Mouse (Mus musculus) retina, adult 2 months (tissue): ENCODE measurements around the gene Dgke.
"Not testable (repeated sequence)": the region's sequence is repeated elsewhere in the genome, so short reads cannot be mapped to it uniquely, and the experiment has no call there.

Source experiments
- DNase-seq: peaks from one replicate; pipeline ENCODE4 v3.0.0-alpha.2; 2012; ENCODE audit warnings: low read depth, low spot score

Dgke gene

DNA sequence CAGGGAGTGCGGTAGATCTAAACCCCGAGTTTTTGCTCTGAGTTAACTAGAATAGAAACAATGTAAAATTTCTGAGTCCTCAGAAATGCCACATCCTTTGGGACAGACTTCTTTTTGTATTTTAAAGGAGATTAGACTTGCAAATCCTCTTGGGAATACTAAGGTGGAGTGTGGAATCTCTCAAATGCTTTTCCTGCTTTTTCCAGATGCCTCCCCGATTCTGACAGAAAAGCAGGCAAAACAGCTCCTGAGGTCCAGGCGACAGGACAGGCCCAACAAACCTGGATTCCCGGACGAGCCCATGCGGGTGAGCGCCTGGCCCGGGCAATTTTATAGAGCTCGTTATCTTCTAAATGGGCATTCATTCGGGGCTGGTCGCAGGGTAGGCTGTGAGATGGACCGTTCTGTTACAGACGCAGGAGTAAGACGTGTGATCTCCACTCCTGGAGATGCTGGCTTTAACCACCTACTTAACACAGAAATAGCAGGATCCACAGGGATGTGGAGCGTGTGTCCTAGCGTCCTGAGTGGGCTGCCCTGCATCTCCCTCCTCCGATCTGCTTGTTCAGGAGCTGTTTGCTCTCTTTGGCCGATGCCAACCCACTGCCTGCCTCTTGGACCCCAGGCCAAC, 8.2 kb upstream of the Dgke start:
- no peak for DNase-seq

DNA sequence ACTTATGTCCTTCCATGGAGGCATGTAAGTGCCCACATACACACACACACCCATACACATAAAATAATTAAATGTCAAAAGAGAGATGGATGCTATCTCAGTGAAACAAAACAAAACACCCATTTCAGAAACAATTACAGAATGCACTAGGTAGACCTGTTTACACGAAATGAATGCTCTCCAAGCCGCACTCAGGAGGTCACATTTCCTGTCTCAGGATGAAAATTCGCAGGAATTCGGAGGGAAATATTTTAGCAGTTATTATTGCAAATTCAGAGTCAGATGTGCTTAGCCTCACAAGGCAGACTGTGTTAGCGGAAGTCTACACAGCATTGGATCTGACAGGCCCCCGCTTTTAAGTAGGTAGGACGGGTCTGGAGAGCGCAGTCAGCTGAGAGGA, 6.9 kb upstream of the Dgke start, which contains the start of gene Gm525:
TSS of gene Gm525 (plus strand) at position 301 of the 400 bp plus-strand sequence.
- no peak for DNase-seq

DNA sequence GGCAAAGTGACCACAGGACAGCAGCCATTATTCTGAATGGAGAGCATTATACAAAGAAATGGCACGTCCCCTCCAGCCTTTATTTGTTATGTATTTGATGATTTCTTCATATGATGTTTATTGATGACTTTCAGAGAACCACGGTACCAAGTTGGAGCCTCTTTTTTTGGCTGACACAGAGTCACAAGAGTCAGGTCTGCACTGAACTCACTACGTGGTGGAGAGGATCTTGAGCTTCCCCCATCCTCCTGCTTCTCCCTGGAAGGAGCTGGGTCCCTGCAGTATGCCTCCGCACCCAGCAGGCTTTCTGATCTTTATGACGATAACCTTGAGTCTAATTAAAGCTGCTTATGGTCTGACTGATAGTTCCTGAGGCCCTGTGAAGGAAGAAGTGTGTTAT, 4.9 kb upstream of the Dgke start:
- no peak for DNase-seq

DNA sequence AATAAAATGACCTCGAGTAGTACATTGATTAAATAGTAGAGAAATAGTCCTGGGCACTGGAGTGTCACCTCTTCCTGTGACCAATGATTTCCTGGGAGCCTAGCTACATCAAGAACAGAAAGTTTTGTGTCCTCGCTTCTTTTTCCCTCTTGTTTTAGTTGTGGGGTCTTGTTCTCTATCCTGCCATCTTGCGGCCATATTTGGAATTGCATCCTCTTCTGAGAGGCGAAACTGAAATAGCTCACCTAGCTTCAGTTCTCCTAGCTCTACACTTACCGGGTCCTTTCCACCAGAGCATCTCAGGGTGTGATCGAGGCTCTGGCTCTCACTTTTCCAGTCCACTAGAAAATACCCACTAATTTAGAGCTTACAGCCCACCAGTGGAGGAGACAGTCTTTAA, 2.7 kb upstream of the Dgke start:
- DNase-seq, result peak; percentile 43

DNA sequence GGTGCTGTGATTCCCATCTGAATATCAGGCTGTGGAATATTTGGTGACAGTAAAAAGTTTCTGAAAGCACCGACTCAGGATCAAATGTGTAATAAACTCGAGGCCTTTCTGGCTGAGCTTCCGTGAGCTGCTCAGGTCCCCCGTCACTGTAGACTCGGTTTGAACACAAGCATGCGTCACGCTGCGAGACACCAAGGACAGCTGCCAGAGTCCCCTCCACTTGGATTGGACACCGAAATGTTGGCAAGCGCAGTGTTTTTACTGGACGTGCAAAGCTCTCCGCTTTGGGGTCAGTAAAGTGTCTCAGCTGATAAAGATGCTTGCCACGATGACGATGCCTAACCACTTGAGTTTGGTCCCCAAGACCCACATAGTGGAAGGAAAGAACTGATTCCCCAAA, 2.0 kb upstream of the Dgke start:
- DNase-seq, result no peak

DNA sequence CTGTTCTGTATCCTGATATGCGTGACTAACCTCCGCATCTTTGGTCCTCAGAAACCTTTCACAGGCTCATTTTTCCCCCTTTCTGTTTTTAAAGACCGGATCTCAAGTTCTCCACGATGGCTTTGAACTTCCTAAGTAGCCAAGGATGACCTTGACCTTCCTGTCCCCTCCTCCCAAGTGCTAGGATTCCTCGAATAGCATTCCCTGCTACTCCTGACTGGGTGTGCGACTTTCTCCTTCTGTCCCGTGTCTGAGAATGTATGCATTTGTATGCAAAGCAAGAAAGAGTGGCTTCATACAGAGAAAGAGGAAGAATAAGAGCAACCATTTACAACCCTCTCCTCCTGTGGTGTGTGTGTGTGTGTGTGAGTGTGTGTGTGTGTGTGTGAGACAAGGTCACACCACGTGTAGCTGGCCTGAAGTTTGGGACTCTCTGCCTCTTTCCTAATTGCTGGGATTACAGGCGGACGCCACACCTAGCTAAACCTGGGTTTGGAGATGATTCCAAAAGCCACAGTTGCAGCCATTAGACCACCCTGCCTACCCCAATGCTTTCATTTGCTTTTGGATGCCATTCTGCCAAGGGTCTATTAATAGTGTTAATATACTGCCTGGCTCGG, 1.3 kb upstream of the Dgke start:
- no peak for DNase-seq

DNA sequence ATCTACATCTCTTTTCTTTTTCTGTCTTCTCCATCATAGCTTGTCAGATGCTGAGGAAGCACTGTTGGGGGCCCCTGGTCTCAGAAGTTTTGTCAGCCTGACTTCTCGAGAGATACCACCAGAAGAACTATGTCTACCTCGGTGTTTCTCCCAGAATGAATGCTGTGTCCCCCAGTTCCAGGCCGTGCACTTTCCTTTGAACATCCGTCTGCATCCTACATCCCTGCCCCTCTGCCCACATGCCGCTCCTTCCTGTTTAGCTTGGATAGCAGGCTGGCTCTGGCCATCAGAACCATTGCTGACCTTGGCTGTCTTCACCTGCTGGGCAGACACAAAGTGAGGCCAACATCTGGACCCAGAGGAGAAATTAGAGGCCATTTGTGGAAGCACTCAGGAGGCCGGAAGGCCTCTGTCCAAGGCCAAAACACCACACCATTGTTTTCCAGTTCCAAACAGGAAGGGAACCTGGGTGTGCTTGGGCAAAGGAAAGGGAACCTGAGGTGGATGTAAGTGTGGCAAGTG, 712 bp upstream of the Dgke start:
- DNase-seq, result no peak

DNA sequence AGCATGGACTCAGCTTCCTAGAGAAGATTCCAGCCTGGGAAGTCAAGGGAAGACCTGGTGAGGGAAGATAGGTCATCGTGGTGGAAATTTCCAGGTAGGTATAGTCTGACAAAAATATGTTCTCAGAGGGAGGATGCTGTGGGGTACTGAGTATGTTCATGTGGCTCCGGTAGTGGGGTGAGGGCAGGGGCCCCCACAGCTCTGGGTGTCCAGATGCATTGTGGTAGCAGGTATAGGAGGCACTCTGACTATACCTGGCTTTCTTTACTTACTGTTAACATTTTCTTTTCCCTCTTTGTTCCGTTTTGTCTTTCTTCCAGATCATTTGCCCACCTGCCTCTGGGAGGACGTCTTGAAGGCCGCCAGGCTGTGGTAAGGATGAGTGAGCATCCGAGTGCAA, 524 bp downstream of the Dgke start:
- DNase-seq, result no peak

DNA sequence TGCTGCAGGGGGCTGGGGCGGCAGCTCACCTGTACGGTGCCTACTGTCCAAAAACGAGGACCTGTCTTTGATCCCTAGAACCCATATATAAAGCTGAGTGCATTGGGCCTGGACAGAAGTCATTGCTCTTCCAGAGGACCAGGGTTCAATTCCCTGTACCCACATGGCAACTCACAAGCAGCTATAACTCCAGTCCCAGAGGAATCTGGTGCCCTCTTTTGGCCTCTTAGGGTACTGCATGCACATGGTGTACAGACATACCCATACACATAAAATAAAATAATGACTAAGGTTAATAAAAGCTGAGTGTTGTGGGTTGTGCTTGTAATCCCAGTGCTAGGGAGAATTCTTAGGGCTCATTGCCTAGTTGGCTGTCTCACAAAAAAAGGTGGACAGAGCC, 1.4 kb downstream of the Dgke start:
- DNase-seq, result no peak

DNA sequence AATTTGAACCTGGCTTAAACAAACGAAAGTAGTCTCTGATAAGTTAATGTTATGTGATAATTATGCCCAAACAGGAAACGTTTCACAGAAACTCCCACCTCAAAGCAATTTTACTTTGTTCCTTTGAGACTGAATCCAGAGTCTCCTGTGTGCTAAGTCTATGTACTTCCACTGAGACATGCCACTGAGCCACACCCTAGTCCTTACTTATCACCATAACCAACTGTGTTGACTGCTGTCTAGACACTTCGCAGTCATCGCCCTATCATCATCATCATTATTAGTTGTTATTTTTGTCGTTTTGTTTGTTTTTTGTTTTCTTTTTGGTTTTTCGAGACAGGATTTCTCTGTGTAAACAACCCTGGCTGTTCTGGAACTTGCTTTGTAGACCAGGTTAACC, 2.3 kb downstream of the Dgke start:
- no peak for DNase-seq

DNA sequence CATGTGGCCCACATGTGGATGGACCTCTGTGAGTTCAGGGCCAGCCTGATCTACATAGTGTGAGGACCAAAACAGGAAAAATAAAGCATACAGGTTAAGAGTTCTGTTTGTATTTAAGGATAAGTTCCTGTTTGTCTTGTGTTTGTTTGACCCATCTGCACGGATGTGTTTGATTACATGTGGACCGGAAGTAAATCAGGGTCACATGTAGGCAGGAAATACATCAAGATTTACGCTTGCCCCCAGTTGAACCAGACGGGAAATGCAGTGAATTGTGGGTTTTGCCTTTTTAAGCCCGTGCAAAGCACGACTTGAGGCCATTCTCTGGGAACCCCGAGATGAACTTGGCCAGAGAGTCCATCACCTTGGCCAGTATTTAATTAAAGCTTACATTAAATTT, 5.3 kb downstream of the Dgke start:
- no peak for DNase-seq

DNA sequence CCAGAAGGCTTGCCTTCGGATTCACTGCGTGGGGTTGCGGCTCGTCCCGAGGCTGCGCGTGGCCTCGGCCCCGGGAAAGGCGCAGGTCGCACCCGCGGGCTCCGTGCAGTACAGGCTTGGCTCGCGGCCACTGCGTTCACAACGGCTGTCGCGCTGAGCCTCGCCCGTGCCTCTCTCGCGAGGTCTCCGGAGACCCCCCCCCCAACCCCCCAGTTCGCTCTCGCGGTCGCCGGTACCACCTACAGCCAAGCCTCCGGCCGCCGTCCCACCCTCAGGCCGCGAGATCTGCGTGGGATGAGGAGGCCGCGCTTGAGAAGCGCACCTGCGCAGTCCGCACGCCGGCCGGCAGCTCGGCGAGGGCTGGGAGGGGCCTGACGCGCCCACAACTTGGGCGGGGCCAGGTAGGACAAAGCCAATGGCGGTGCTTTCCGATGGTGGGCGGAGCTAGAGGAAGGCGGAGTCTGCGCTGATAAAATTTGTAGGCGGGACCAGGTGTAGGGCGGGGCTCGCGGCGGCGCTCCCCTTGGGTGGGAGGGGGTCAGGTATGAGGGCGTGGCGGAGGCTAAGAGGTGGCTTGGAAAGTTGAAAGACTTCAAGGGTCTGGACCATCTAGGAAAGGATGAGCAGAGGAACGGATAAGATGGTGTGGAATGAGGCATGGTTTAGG, 6.1 kb downstream of the Dgke start:
- DNase-seq, result peak; percentile 89

DNA sequence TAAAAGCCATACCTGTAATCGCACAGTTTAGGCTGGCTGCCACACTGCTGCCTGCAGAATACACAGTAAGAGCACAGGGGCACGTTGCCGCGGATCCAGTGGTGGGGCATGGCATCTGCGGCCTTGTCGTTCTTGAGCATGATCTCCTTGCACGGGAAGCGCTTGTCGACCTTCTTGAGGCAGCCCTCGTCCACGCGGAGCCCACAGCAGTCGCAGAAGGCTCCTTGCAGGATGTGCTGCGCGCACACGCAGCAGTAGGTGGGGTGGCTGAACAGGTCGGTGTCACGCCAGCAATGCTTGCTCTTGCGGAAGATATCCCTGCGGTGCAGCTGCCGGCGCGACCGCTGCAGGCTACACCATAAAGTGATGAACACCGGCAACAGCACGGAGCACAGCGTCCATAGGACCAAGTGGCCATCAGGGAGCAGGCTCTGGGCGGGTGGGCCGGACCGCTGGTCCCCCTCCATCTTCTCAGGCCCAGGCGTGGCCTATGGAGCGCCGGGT, 6.7 kb downstream of the Dgke start:
- DNase-seq, result no peak

DNA sequence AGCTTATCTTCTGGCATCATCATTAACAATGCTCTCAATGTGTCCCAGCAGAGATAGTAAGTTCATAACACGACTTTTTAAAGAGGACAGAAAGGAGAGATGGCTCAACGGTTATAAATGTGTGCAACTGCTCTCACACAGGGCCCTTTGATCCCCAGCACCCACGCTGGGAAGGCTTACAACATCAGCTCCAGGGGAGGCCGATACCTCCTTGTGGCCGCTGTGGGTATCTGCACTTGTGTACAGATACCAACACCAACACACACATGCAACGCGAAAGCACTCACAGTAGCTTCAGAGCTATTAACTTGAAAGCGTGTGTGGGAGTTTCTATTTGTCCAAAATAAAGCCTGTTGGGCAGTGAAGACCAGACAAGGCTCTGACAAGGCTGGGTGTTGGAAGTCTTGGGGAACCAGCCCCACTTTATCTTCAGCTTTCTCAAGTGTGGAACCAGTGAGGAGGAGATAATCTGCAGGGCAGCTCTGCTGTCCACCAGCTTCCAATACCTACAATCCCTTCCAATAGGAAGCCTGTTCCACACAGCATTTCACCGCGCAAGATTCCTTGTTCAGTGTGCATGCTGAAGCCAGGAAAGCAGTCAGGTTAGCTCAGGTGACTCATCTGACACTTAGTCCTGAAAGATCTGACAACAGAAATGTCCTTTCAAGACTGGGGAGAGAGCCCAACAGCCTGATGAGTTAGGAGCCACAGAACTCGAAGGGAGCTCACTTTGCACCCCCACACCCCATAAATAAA, 8.0 kb downstream of the Dgke start:
- DNase-seq, result peak; percentile 59

DNA sequence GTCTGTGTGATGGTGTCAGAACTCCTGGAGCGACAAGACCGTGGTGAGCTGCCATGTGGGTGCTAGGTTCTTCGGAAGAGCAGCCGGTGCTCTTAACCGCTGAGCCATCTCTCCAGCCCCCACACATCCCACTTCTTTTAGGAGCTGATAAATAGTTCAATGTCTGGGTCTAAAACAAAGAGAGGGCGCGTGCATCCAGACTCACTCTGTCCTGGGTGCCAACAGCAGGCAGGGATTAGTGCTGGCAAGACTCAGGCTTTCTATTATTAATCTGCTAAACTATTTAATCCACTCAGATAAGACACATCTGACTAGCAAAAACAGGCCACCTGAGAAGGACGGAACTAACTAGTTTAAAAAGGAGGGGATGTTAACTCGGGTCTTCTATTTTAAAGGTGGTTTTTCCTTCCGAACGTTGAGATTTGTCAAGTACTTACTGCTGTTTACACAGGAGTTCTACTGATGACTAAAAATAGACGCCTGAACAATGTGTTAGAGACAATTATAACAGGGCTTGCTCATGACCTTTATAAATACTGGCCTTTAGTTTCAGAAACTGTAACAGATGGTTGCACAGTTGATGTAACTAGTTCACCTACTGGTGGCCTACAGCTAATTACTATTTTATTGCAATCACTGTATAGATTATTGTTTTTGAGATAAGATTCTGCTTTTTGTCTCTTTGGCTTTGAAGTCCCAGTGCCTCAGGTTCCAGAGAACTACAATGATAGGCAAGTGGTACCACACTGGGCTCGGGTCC, 10.5 kb downstream of the Dgke start:
- peak; percentile 70 for DNase-seq

DNA sequence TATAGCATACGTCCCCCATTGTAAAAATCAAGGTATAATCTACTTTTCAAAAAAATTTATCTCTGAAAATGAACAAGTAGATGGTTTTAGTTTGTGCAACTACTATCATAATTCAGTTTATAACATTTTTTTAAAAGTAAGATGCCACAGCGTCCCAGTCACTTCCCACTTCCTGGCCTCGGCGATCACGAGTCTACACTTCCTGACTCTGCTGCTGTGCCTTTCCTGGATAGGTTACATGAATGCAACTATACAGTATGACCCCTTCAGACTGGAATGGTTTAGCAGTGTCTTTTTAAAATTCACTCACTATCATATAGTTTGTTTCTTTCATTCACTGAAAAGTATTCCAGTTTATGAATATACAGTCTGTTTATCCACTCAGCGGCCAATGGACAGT, 14.9 kb downstream of the Dgke start:
- DNase-seq, result no peak

DNA sequence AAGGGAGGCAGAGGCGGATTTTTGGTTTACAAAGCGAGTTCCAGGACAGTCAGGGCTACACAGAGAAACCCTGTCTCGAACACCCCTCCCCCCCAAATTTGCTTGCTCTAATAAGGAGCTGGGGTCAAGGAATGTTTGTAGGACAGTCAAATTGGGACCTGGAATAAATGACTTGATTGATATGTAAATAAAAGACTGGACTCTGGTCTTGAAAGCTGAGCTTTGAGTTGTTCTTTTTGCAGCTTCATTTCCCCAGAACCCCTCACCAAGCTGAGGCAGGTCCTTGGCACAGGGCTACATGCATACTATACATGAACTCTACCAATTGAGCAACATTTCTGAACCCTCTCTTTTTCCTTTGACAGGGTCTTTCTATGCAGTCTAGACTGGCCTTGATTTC, 20.6 kb downstream of the Dgke start:
- no peak for DNase-seq

DNA sequence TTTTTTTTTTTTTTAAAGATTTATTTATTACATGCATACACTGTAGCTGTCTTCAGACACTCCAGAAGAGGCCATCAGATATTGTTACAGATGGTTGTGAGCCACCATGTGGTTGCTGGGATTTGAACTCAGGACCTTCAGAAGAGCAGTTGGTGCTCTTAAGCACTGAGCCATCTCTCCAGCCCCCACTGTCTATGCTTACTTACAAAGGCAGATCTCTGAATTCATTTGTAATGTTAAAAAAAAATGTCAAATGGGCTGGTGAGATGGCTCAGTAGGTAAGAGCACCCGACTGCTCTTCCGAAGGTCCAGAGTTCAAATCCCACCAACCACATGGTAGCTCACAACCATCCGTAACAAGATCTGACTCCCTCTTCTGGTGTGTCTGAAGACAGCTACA, 21.1 kb downstream of the Dgke start:
- DNase-seq, result not testable (repeated sequence)

DNA sequence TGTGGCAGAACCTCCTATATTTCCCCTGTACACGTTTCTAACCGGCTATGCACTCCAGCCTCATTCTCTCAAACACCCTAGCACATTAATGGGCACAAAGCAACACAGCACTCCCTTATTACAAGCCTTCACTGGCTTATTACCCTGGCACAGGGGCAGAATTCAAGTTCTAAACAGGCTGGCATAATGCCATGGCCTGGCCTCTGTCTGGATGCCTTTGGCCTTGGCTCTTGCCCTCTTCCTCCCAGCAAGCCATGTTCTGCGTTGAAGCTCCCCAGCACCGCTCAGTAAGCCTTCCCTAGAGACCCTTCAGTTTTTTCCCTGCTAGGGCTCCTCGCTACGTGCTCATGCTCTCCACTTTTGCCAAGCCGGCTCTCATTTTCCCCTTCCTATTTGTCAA, 23.6 kb downstream of the Dgke start:
- DNase-seq, result no peak

DNA sequence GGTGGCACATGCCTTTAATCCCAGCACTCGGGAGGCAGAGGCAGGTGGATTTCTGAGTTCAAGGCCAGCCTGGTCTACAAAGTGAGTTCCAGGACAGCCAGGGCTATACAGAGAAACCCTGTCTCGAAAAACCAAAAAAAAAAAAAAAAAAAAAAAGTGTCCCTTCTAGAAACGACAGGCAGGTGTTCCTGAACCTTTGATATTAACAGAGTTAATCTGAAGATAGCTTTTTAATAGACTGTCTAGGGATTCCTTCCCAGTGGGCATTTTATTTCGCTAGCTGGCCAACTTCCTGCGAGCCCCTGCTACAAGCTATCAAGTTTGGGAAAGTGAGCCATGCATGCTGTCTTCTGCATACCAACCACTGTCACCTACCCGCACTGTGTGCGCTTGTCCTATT, 25.6 kb downstream of the Dgke start:
- DNase-seq, result not testable (repeated sequence)

DNA sequence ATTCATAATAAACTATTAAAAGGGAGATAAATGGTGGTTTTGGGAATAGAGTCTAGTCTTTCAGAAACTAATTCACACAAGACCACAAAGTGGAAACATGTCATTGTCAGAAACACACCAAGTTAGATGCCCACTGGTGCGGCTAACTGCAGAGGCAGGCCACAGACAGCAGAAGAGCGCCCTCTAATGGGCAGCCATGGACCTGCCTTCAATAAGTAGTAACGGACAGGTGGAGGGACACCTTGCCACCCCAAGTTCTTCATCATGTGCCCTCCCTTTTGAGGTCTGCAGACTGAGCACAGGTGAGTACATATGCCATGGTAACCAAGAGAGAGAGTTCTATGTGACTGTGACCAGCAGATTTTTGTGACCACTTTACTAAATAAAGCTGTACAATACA, 27.3 kb downstream of the Dgke start:
- DNase-seq, result no peak
